Mouse (Mus musculus) heart, embryonic 12.5 days (tissue): ENCODE data around the gene Chsy1. TPM values are rescaled to one million over a fixed set of nuclear protein-coding genes. Genes with fewer than 3 reads are reported as not detected.

ENCODE experiments used
- polyA plus RNA-seq: library from polyadenylated mRNA; unstranded; fragments of >200 nt; fragmentation: Nextera tagmentation; extraction: Ambion mirVana; gene quantifications from 2 replicates; pipeline ENCODE4 v1.2.1, GENCODE M21; 2016

Gene Chsy1
- polyA plus RNA-seq, 1 experiment from 2014 or later: 13.3 TPM

Other genes with a start within 250 kb of the Chsy1 start
- gene Pcsk6, start 247.8 kb upstream of the Chsy1 start, polyA plus RNA-seq: 2.7 and 3.2 TPM in 2 replicates
- not detected in 2 replicates for gene Gm45213, start 65.9 kb upstream of the Chsy1 start, polyA plus RNA-seq
- 113 and 114 TPM in 2 replicates for gene Snrpa1, start 50.5 kb upstream of the Chsy1 start, polyA plus RNA-seq
- gene Selenos, start 29.9 kb upstream of the Chsy1 start, polyA plus RNA-seq: 70.2 and 70.7 TPM in 2 replicates